Mouse (Mus musculus) lung, embryonic 14.5 days (tissue): ENCODE results near the gene Mark3. TPM values are rescaled to one million over a fixed set of nuclear protein-coding genes. Genes with fewer than 3 reads are reported as not detected.
A peak's percentile ranks its signal among the peaks of the same experiment; 100 is the strongest.

Experiments used
- ATAC-seq: fragments of 200-750 bp; cut with Nextera tagmentation; 2 replicates; pipeline ENCODE4 v1.8.0; 2017; ENCODE audit warnings: mild to moderate bottlenecking, moderate TSS enrichment, moderate library complexity; ENCODE audit not compliant: insufficient read depth
- DNase-seq: peaks from one replicate; pipeline ENCODE4 v3.0.0-alpha.2; 2015
- H3K27ac ChIP-seq: fragments of 300-500 bp; sonication (generic); 2 replicates; pipeline ENCODE4 v1.5.1; 2014; ENCODE audit warnings: low read depth, mild to moderate bottlenecking, moderate library complexity
- H3K27me3 ChIP-seq: fragments of 300-500 bp; sonication (generic); 2 replicates; pipeline ENCODE4 v1.6.1; 2014; ENCODE audit warnings: low read length, control low read depth; ENCODE audit not compliant: insufficient read depth
- H3K36me3 ChIP-seq: fragments of 300-500 bp; sonication (generic); 2 replicates; pipeline ENCODE4 v1.6.1; 2014; ENCODE audit warnings: control low read depth; ENCODE audit not compliant: insufficient read depth
- H3K4me1 ChIP-seq: fragments of 300-500 bp; sonication (generic); 2 replicates; pipeline ENCODE4 v1.6.1; 2014; ENCODE audit warnings: antibody characterized with exemption, control low read depth; ENCODE audit not compliant: insufficient read depth
- H3K4me2 ChIP-seq: fragments of 300-500 bp; sonication (generic); 2 replicates; pipeline ENCODE4 v1.6.1; 2014; ENCODE audit warnings: mild to moderate bottlenecking
- H3K4me3 ChIP-seq: fragments of 300-500 bp; sonication (generic); 2 replicates; pipeline ENCODE4 v1.5.1; 2014; ENCODE audit warnings: low read depth, low read length
- H3K9ac ChIP-seq: fragments of 300-500 bp; sonication (generic); 2 replicates; pipeline ENCODE4 v1.6.1; 2014
- H3K9me3 ChIP-seq: fragments of 300-500 bp; sonication (generic); 2 replicates; pipeline ENCODE4 v1.6.1; 2016; ENCODE audit warnings: low read depth, low read length, control low read depth
- CTCF ChIP-seq: IDR thresholded peaks from 2 replicates; pipeline ENCODE4 v1.5.1; 2016; ENCODE audit warnings: antibody characterized with exemption, low read depth
- WGBS: fragments of 180-500 bp; shearing (Covaris S2); extraction: QIAGEN DNeasy Blood & Tissue Kit; methylation state at CpG from one replicate; pipeline ENCODE4 v1.1.7; 2014; 5-methylcytosine and 5-hydroxymethylcytosine counted together
- polyA plus RNA-seq: library from polyadenylated mRNA; unstranded; fragments of >200 nt; fragmentation: Nextera tagmentation; extraction: Ambion mirVana; gene quantifications from 2 replicates; pipeline ENCODE4 v1.2.1, GENCODE M21; 2014

Gene Mark3
- polyA plus RNA-seq, 1 experiment from 2014 or later, result 62.0 TPM

- peaks cover 19% of the 10 kb centered on the region for H3K4me1 ChIP-seq
- no peaks in the 10 kb centered on the region for H3K27me3 ChIP-seq
- DNase-seq (no peak), ATAC-seq (no peak; the same call in 1 of the 2 replicates)
- no peaks in the 10 kb centered on the region for H3K9me3 ChIP-seq
- TF ChIP-seq CTCF, result no peak
- H3K4me2 ChIP-seq, result peak overlapping the region; percentile 29
- H3K4me3 ChIP-seq, result no peak overlapping the region
- H3K9ac ChIP-seq, result no peak overlapping the region
- peaks cover 26% of the 10 kb centered on the region; the same call in 1 of the 2 replicates for H3K36me3 ChIP-seq
- 24% methylated on average over 17 of the region's 17 CpGs for WGBS
- peak overlapping the region; percentile 81 for H3K27ac ChIP-seq
Observed at GRCm38 (mm10) chr12:111663228-111664143, 89.2 kb downstream of the Mark3 start.

GRCm38 (mm10) chr12:111664144-111664634, 89.9 kb downstream of the Mark3 start:
- Histone ChIP-seq H3K9ac (no peak overlapping the region), H3K4me2 (peak overlapping the region; percentile 29), H3K36me3 (peaks cover 21% of the 10 kb centered on the region; the same call in 1 of the 2 replicates), H3K27me3 (no peaks in the 10 kb centered on the region), H3K27ac (peak overlapping the region; percentile 81), H3K4me3 (no peak overlapping the region), H3K4me1 (peaks cover 23% of the 10 kb centered on the region), H3K9me3 (no peaks in the 10 kb centered on the region)
- TF ChIP-seq CTCF, result peak; percentile 48
- DNase-seq, result peak; percentile 89
- WGBS, result 10% methylated on average over 6 of the region's 6 CpGs
- ATAC-seq, result peak; percentile 88

GRCm38 (mm10) chr12:111665041-111665880, 90.9 kb downstream of the Mark3 start:
- Histone ChIP-seq H3K4me2 (no peak overlapping the region), H3K27ac (no peak overlapping the region; the same call in 1 of the 2 replicates), H3K36me3 (peaks cover 12% of the 10 kb centered on the region; the same call in 1 of the 2 replicates), H3K9ac (no peak overlapping the region), H3K9me3 (no peaks in the 10 kb centered on the region), H3K4me1 (peaks cover 23% of the 10 kb centered on the region), H3K27me3 (peaks cover 4% of the 10 kb centered on the region), H3K4me3 (no peak overlapping the region)
- TF ChIP-seq CTCF, result no peak
- WGBS, result 66% methylated on average over 13 of the region's 13 CpGs
- no peak for ATAC-seq
- DNase-seq, result no peak

GRCm38 (mm10) chr12:111666380-111666779, 92.1 kb downstream of the Mark3 start:
- DNase-seq (no peak), ATAC-seq (no peak)
- Histone ChIP-seq H3K4me1 (peaks cover 23% of the 10 kb centered on the region), H3K4me3 (no peak overlapping the region), H3K4me2 (no peak overlapping the region), H3K9ac (no peak overlapping the region), H3K36me3 (peaks cover 8% of the 10 kb centered on the region; the same call in 1 of the 2 replicates), H3K9me3 (no peaks in the 10 kb centered on the region), H3K27me3 (peaks cover 15% of the 10 kb centered on the region), H3K27ac (no peak overlapping the region)
- no peak for TF ChIP-seq CTCF
- 72% methylated on average over 13 of the region's 13 CpGs for WGBS

- Histone ChIP-seq H3K27me3 (peaks cover 23% of the 10 kb centered on the region), H3K36me3 (no peaks in the 10 kb centered on the region), H3K9ac (no peak overlapping the region), H3K4me2 (no peak overlapping the region), H3K4me3 (no peak overlapping the region), H3K9me3 (no peaks in the 10 kb centered on the region), H3K4me1 (peaks cover 26% of the 10 kb centered on the region), H3K27ac (no peak overlapping the region)
- ATAC-seq, result no peak
- no peak for DNase-seq
- TF ChIP-seq CTCF, result no peak
- 88% methylated on average over 5 of the region's 5 CpGs for WGBS
Observed at GRCm38 (mm10) chr12:111667421-111667820, 93.1 kb downstream of the Mark3 start.

- peak overlapping the region; percentile 61 for H3K27ac ChIP-seq
Observed at GRCm38 (mm10) chr12:111668457-111668912, 94.2 kb downstream of the Mark3 start.

More at GRCm38 (mm10) chr12:111668457-111668912, 94.2 kb downstream of the Mark3 start:
- ATAC-seq (peak; percentile 28), DNase-seq (peak; percentile 99)
- Histone ChIP-seq H3K9ac (peak overlapping the region; percentile 30), H3K4me2 (peak overlapping the region; percentile 97), H3K4me1 (peaks cover 28% of the 10 kb centered on the region), H3K36me3 (no peaks in the 10 kb centered on the region), H3K27me3 (peaks cover 34% of the 10 kb centered on the region), H3K4me3 (0 out of 2 replicates have a peak overlapping the region, but pooled peaks have one; percentile 5), H3K9me3 (no peaks in the 10 kb centered on the region)
- 0% methylated on average over 8 of the region's 8 CpGs for WGBS
- TF ChIP-seq CTCF, result peak; percentile 98
